Mouse (Mus musculus) myocyte (in vitro differentiated cells): ENCODE results near the gene Gata3.

Source experiments
- MYOD1 ChIP-seq, 3 experiments: IDR thresholded peaks; one replicate each; pipeline ENCODE4 v1.6.1; 2011; ENCODE audit warnings: control low read depth in 2 of 3, low read depth in 2 of 3, mild to moderate bottlenecking in 2 of 3, moderate library complexity in 1 of 3; ENCODE audit not compliant: insufficient read length in 2 of 3, control insufficient read depth in 1 of 3
- MYOG ChIP-seq, 3 experiments: IDR thresholded peaks; one replicate each; pipeline ENCODE4 v1.6.1; 2011; ENCODE audit warnings: control low read depth in 2 of 3, low read depth in 2 of 3, mild to moderate bottlenecking in 2 of 3; ENCODE audit not compliant: insufficient read length in 2 of 3, control insufficient read depth in 1 of 3, insufficient read depth in 1 of 3
- POLR2A ChIP-seq: IDR thresholded peaks from one replicate; pipeline ENCODE4 v1.6.1; 2011; ENCODE audit warnings: low read depth, mild to moderate bottlenecking, control low read depth, moderate library complexity; ENCODE audit not compliant: insufficient read length
- REST ChIP-seq: IDR thresholded peaks from one replicate; pipeline ENCODE4 v1.6.1; 2011; ENCODE audit warnings: mild to moderate bottlenecking, control low read depth, moderate library complexity; ENCODE audit not compliant: insufficient read depth, insufficient read length
- TCF12 ChIP-seq: IDR thresholded peaks from one replicate; pipeline ENCODE4 v1.6.1; 2011; ENCODE audit warnings: mild to moderate bottlenecking, control low read depth; ENCODE audit not compliant: poor library complexity, insufficient read depth, severe bottlenecking
- USF1 ChIP-seq: IDR thresholded peaks from one replicate; pipeline ENCODE4 v1.6.1; 2011; ENCODE audit warnings: low read depth, mild to moderate bottlenecking, control low read depth, moderate library complexity

GRCm38 (mm10) chr2:9882371-9882925 is 7.4 kb downstream of the Gata3 start:
- TF ChIP-seq MYOG (IDR thresholded peaks at IDR 0.05; ENCODE audit: control insufficient read depth in 1 of 3, insufficient read depth in 1 of 3, insufficient read length in 2 of 3, low read depth in 2 of 3) (no peak), REST (no peak), POLR2A (no peak), MYOD1 (IDR thresholded peaks at IDR 0.05; ENCODE audit: control insufficient read depth in 1 of 3, insufficient read length in 2 of 3, low read depth in 2 of 3) (no peak), TCF12 (no peak), USF1 (no peak)
